Mouse (Mus musculus) layer of hippocampus, postnatal 36 days (tissue): Measurements from ENCODE around the gene Cux2. TPM values are rescaled to one million over a fixed set of nuclear protein-coding genes. Genes with fewer than 3 reads are reported as not detected.
"Not testable (repeated sequence)": the region's sequence is repeated elsewhere in the genome, so short reads cannot be mapped to it uniquely, and the experiment has no call there.

Source experiments
- DNase-seq, 2 experiments: peaks; one replicate each; pipeline ENCODE4 v3.0.0; 2022
- total RNA-seq, 2 experiments: library from RNA; stranded (reverse); gene quantifications; 2 replicates each; pipeline ENCODE4 v1.2.3; 2021

The Cux2 gene
- total RNA-seq, 2 experiments from 2014 or later = 32.7 to 33.8 TPM

GRCm38 (mm10) chr5:121858427-121858826 lies 191.5 kb downstream of the Cux2 start:
- DNase-seq = no peak

- no peak for DNase-seq
Observed at GRCm38 (mm10) chr5:121856740-121857139, 193.2 kb downstream of the Cux2 start.

GRCm38 (mm10) chr5:121854768-121855167 lies 195.1 kb downstream of the Cux2 start:
- DNase-seq = no peak

- DNase-seq = no peak
Observed at GRCm38 (mm10) chr5:121853368-121854051, 196.4 kb downstream of the Cux2 start.

- no peak for DNase-seq
Observed at GRCm38 (mm10) chr5:121849478-121850349, 200.2 kb downstream of the Cux2 start.

GRCm38 (mm10) chr5:121848743-121849142 lies 201.2 kb downstream of the Cux2 start, which contains the start of gene Pheta1:
Pheta1 (plus strand) TSS chr5:121848984.
- DNase-seq = peak; percentile 89

GRCm38 (mm10) chr5:121848035-121848519 lies 201.8 kb downstream of the Cux2 start:
- no peak for DNase-seq

- not testable (repeated sequence) for DNase-seq
Observed at GRCm38 (mm10) chr5:121847269-121847668, 202.6 kb downstream of the Cux2 start.

GRCm38 (mm10) chr5:121846322-121846721 lies 203.6 kb downstream of the Cux2 start:
- DNase-seq = no peak

- no peak for DNase-seq
Observed at GRCm38 (mm10) chr5:121845361-121845760, 204.5 kb downstream of the Cux2 start.

- no peak for DNase-seq
Observed at GRCm38 (mm10) chr5:121843138-121843905, 206.6 kb downstream of the Cux2 start.

GRCm38 (mm10) chr5:121842665-121843118 lies 207.2 kb downstream of the Cux2 start:
- DNase-seq = peak; percentile 78 to 79

GRCm38 (mm10) chr5:121841973-121842372 lies 207.9 kb downstream of the Cux2 start:
- no peak for DNase-seq

GRCm38 (mm10) chr5:121841516-121841915 lies 208.4 kb downstream of the Cux2 start:
- no peak for DNase-seq

GRCm38 (mm10) chr5:121839128-121839473 lies 210.8 kb downstream of the Cux2 start:
- no peak for DNase-seq

GRCm38 (mm10) chr5:121838341-121839127 lies 211.4 kb downstream of the Cux2 start:
- no peak for DNase-seq

- DNase-seq = no peak
Observed at GRCm38 (mm10) chr5:121837441-121838340, 212.2 kb downstream of the Cux2 start, which contains the start of gene Sh2b3. Sh2b3 (minus strand) TSS chr5:121837646.

GRCm38 (mm10) chr5:121836692-121837415 lies 213.0 kb downstream of the Cux2 start:
- peak; percentile 80 to 81 for DNase-seq

- no peak for DNase-seq
Observed at GRCm38 (mm10) chr5:121835949-121836691, 213.8 kb downstream of the Cux2 start.
